Mouse (Mus musculus) kidney, adult 8-10 months (tissue): ENCODE measurements at regions not wholly inside any gene's neighbourhood (a gene's known extent, or its start where the extent isn't known, plus 50 kb on each side); places are given as distances from the start of the nearest gene placed in this dataset.
"Not testable (repeated sequence)": the region's sequence is repeated elsewhere in the genome, so short reads cannot be mapped to it uniquely, and the experiment has no call there.

Experiments used
- DNase-seq, 2 experiments: peaks; one replicate each; pipeline ENCODE4 v3.0.0; 2022

DNA sequence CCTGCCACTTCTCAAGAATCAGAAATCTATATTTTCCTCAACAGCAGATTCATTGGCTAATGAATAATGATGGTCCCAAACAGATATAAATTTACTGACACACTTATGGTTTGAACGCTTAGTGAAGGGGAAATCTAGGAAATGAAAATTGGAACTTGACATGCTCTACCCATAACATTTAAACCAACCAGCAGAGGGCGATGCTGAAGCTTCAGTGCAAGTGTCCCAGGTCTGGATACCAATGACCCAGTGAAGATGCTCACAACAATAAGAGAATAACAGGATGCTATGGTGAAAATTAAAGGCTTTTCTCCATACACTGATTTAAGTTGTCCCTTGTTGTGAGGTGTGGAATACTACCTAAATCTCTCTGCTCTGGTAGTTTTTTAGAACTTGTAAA lies 236.0 kb upstream of the Rorb start:
- DNase-seq: peak in 1 of 2 experiments; percentile 3

DNA sequence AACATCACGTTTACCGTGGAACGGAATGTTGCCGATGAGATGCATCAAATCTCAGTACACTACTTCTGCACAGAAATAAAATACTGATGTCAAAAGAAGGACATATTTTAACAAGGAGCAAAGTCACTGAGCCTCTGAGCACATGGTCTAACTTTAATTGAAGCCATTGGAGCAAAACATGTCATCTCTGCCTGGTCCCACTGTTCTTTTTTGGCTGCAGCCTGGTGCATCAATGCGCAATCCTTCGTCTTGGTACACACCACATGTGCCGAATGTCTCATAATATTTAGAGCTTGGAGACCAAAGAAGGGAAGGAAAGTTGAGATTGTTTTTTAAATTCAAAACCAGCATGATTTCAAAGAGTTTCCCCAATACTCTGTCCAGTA lies 233.4 kb upstream of the Rorb start:
- DNase-seq: no peak

DNA sequence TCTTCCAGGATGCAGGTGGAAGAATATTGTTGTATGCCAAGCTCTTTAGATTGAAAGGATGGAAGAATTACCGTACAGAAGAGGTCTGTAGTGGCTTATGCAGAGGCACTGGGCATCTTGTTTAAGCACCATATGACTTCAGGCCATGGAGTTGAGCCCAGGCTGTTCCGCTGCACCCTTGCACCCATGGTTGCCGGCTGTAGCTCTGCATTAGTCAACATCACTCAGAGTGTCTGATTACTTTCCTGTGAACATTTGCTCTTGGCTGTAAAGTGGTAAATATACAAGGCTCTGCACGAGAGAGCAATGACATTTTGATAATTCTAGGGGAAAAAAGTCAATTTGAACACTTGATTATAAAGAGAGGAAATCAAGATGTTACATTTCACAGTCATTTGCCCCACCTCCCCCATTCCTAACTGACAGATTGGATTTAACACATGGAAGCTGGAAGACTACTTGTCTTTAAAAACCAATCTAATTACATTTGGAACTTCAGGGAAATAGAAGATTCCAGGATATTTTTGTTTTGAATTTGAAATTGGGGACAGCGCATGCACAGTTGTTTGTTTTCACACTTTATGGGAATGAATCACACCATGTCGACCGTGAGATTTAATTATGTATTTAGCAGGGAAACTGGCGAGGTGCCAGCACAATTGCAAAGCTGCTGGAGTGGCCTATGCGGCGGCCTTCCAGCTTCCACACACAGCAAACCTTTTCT lies 232.9 kb upstream of the Rorb start:
- no peak for DNase-seq

DNA sequence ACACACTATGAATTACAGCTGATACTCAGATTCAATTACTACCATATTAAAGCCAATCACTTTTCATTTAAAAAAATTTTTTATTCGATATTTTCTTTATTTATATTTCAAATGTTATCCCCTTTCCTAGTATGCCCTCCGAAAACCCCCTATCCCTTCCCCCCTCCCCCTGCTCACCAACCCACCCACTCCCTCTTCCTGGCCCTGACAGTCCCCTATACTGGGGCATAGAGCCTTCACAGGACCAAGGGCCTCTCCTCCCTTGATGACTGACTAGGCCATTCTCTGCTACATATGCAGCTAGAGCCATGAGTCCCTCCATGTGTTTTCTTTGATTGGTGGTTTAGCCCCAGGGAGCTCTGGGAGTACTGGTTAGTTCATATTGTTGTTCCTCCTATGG lies 196.1 kb upstream of the Rorb start:
- DNase-seq: not testable (repeated sequence)

- no peak for DNase-seq
These were observed 195.6 kb upstream of the Rorb start for GRCm38 (mm10) chr19:19306476-19307131.

- DNase-seq: not testable (repeated sequence)
These were observed 174.9 kb upstream of the Rorb start for GRCm38 (mm10) chr19:19285864-19286263.

GRCm38 (mm10) chr19:19246837-19247560 lies 136.0 kb upstream of the Rorb start:
- DNase-seq: no peak

- peak in 1 of 2 experiments; percentile 7 for DNase-seq
These were observed 118.5 kb upstream of the Rorb start for GRCm38 (mm10) chr19:19229305-19229994.

- no peak for DNase-seq
These were observed 109.8 kb upstream of the Rorb start for GRCm38 (mm10) chr19:19220826-19221225.

DNA sequence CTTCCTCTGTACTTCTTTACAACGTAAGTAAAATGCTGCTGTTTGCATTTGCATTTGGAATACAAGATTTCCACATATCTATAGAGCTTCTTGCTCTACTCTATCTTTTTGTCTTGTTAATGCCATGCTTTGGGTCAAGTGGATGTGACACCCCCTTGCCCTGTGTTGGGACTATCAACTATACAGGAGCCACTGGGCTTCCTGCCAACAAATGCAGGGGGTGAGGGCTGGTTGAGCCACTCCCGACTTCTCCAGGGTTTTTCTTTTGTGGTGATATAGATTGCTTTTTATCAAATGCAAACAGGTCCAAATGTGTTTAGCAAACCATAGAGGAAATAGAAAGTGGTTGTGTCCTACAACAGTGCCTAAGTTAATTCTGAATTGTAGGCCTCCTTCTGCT lies 108.4 kb upstream of the Rorb start:
- no peak for DNase-seq

GRCm38 (mm10) chr19:19218700-19219099 lies 107.7 kb upstream of the Rorb start:
- DNase-seq: no peak

DNA sequence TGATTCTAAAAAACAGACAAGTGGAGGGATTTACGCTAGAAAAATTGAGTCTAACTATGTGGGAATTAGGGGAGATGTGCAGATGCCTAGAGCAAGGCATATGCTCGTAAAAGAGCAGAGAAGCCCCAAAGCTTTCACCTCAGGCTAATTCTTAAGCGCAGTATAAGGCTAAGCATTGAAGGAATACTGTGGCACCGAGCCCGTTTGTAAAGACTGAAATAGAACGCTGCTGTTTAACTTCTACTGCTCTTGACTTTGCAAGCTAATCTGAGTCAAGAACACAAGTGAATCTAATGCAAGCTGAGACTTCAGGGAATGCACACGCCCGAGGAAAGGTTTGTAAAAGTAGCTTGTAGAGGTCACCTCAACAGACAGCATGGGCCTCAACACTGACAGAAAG lies 88.5 kb upstream of the Rorb start:
- no peak for DNase-seq

DNA sequence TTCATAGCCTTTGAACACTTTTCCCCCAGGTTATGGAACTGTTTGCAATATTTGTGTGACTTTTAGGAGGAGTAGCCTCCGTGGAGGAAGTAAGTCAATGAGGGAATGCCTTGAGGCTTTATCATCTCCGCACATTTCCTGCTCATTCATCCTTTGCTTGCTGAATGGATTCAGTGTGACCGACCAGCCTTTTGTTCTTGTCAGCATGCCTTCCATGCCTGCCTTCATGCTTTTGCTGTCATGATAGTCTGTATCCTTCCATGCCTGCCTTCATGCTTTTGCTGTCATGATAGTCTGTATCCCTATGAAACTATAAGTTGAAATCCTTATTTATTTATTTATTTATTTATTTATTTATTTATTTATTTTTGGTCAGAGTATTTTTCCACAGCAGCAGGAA lies 87.8 kb upstream of the Rorb start:
- no peak for DNase-seq

GRCm38 (mm10) chr19:19194728-19195127 lies 83.7 kb upstream of the Rorb start:
- DNase-seq: no peak

GRCm38 (mm10) chr19:19194306-19194705 lies 83.3 kb upstream of the Rorb start:
- no peak for DNase-seq

- no peak for DNase-seq
These were observed 61.8 kb upstream of the Rorb start for GRCm38 (mm10) chr19:19172767-19173166.

DNA sequence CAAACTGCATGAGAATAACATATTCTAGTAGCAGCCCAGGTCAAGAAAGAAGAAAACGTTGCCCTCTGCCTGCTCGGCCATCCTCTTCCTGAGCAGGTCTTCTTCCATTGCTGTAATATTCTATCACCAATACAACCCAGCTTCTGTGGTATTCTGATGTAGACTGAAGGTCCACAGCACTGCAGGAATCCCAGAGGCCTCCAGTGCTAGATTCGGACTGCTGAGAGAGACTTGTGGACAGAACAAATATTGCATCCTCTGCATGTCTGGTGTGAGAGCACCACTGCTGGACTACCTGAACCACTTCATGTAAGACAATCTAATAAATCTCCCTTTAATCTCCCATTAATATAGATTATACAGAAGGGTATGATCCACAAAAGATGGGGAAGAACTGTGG lies 59.8 kb upstream of the Rorb start:
- DNase-seq: no peak
